9 mouse cellular contexts compared by ENCODE assay signal in the genomic region with DNA sequence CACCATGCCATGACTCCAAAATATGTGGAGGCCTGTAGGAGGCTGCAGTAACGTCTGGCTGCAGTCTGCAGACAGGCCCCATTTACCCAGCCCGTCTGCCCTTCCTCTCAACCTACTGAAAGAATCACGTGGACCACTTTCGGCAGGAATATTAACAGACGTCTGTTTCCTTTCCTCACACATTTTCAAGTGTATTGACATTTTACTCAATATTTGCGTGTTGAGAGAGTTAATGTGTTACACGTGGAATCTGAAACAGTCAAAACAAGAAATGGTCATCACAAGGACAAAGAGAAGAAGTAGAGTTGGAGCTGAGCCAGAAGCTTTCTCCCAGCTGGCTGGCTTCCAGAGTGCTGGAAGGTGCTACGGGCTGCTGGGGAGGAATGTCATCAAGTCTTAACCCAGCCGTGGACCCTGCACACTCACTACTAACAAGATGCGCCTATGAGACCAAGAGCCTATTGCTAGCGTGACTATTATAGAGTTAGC. TPM values are rescaled to one million over a fixed set of nuclear protein-coding genes. Genes with fewer than 3 reads are reported as not detected.
DNase-seq lines count a peak whose midpoint lies in the region.
"Had no signal": no experiment of that assay in that cellular context is flagged by ENCODE, and none has a peak within 500 bp of the region (broad histone marks: within the 10 kb centered on the region; RNA-seq: fewer than 3 reads in every experiment).

No protein-coding gene starts in this region.

- H3K36me3 ChIP-seq in limb, embryonic 10.5 days = no peaks in the 10 kb centered on the region

- H3K4me1 ChIP-seq in limb, embryonic 10.5 days = peaks cover 14% of the 10 kb centered on the region; the same call in 1 of the 2 replicates

- H3K27ac ChIP-seq in limb, embryonic 10.5 days = peak overlapping the region; percentile 30; the same call in 1 of the 2 replicates
- H3K27ac ChIP-seq: liver, embryonic 14.5 days had no signal

- no peaks in the 10 kb centered on the region for H3K9me3 ChIP-seq in limb, embryonic 10.5 days (replicated peaks)

- no peaks in the 10 kb centered on the region for H3K27me3 ChIP-seq in limb, embryonic 10.5 days (ENCODE audit: low read depth, poor library complexity, severe bottlenecking)

- 84% methylated on average over 11 of the region's 11 CpGs for whole genome bisulfite sequencing in limb, embryonic 10.5 days

- no peak overlapping the region for H3K4me3 ChIP-seq in limb, embryonic 10.5 days

- peak; percentile 23 for DNase-seq in embryo, embryonic 11.5 days (ENCODE audit: low read depth, low spot score)
- DNase-seq in embryo, embryonic 10 days (ENCODE audit: low spot score) = no peak
- peak; percentile 53 for DNase-seq in testis, postnatal 10 days (ENCODE audit: low spot score)
- no peak for DNase-seq in testis, postnatal 14 days (ENCODE audit: low spot score)
- no peak for DNase-seq in limb, embryonic 10.5 days (ENCODE audit: low spot score)
- peak; percentile 40 for DNase-seq in yolk sac, embryonic 10.5 days (ENCODE audit: low spot score)
- DNase-seq in right cerebral cortex, adult 2 months (ENCODE audit: low spot score in 2 of 2) = no peak
- DNase-seq in right cerebral cortex, postnatal 25 days = no peak

RNA-seq across cellular contexts. Expression of a gene that starts 22.4 kb away (rescaled TPM):
- polyA plus RNA-seq in limb, embryonic 10.5 days (2016; fragmentation: Nextera tagmentation; extraction: Ambion mirVana) = 7.3 and 11.0 TPM in 2 replicates

Comparison
In these comparisons a context has a peak if more than half of its experiments do, and no peak if none do; other contexts are left out.
1. DNase-seq: peak in embryo, embryonic 11.5 days (single experiment), testis, postnatal 10 days (single experiment) and yolk sac, embryonic 10.5 days (single experiment); none in embryo, embryonic 10 days (single experiment), testis, postnatal 14 days (single experiment), limb, embryonic 10.5 days (single experiment), right cerebral cortex, adult 2 months (0 of 2) and right cerebral cortex, postnatal 25 days (single experiment).